Mouse (Mus musculus) myocyte (in vitro differentiated cells): ENCODE measurements at regions not wholly inside any gene's neighbourhood (a gene's known extent, or its start where the extent isn't known, plus 50 kb on each side); places are given as distances from the start of the nearest gene placed in this dataset.

Experiments used
- H3K27me3 ChIP-seq: one replicate; pipeline ENCODE4 v1.6.1; 2011; ENCODE audit not compliant: control insufficient read depth, insufficient read depth, insufficient read length
- H3K36me3 ChIP-seq: one replicate; pipeline ENCODE4 v1.6.1; 2011; ENCODE audit not compliant: control insufficient read depth, insufficient read depth
- H3K4me2 ChIP-seq: one replicate; pipeline ENCODE4 v1.6.1; 2011; ENCODE audit warnings: low read depth, control low read depth
- H3K4me3 ChIP-seq: one replicate; pipeline ENCODE4 v1.5.1; 2011; ENCODE audit warnings: mild to moderate bottlenecking, control low read depth, moderate library complexity
- H3K79me2 ChIP-seq: one replicate; pipeline ENCODE4 v1.6.1; 2011; ENCODE audit not compliant: control insufficient read depth, insufficient read depth
- H3ac ChIP-seq: one replicate; pipeline ENCODE4 v1.6.1; 2011; ENCODE audit not compliant: control insufficient read depth, insufficient read length
- CEBPB ChIP-seq: IDR thresholded peaks from 2 replicates; pipeline ENCODE4 v1.6.1; 2011; ENCODE audit warnings: mild to moderate bottlenecking, moderate library complexity; ENCODE audit not compliant: poor library complexity, insufficient read depth, severe bottlenecking
- E2F4 ChIP-seq: IDR thresholded peaks from one replicate; pipeline ENCODE4 v1.6.1; 2011; ENCODE audit warnings: mild to moderate bottlenecking, control low read depth, moderate library complexity; ENCODE audit not compliant: insufficient read depth
- MAX ChIP-seq: IDR thresholded peaks from one replicate; pipeline ENCODE4 v1.6.1; 2011; ENCODE audit warnings: low read depth, mild to moderate bottlenecking, control low read depth
- MYOD1 ChIP-seq, 3 experiments: IDR thresholded peaks; one replicate each; pipeline ENCODE4 v1.6.1; 2011; ENCODE audit warnings: control low read depth in 2 of 3, low read depth in 2 of 3, mild to moderate bottlenecking in 2 of 3, moderate library complexity in 1 of 3; ENCODE audit not compliant: insufficient read length in 2 of 3, control insufficient read depth in 1 of 3
- MYOG ChIP-seq, 3 experiments: IDR thresholded peaks; one replicate each; pipeline ENCODE4 v1.6.1; 2011; ENCODE audit warnings: control low read depth in 2 of 3, low read depth in 2 of 3, mild to moderate bottlenecking in 2 of 3; ENCODE audit not compliant: insufficient read length in 2 of 3, control insufficient read depth in 1 of 3, insufficient read depth in 1 of 3
- POLR2A ChIP-seq: IDR thresholded peaks from one replicate; pipeline ENCODE4 v1.6.1; 2011; ENCODE audit warnings: low read depth, mild to moderate bottlenecking, control low read depth, moderate library complexity; ENCODE audit not compliant: insufficient read length
- POLR2AphosphoS2 ChIP-seq: IDR thresholded peaks from one replicate; pipeline ENCODE4 v1.6.1; 2011; ENCODE audit warnings: low read depth, control low read depth; ENCODE audit not compliant: insufficient read length
- REST ChIP-seq: IDR thresholded peaks from one replicate; pipeline ENCODE4 v1.6.1; 2011; ENCODE audit warnings: mild to moderate bottlenecking, control low read depth, moderate library complexity; ENCODE audit not compliant: insufficient read depth, insufficient read length
- SRF ChIP-seq: IDR thresholded peaks from one replicate; pipeline ENCODE4 v1.6.1; 2011; ENCODE audit warnings: low read depth; ENCODE audit not compliant: control insufficient read depth, insufficient read length
- TCF12 ChIP-seq: IDR thresholded peaks from one replicate; pipeline ENCODE4 v1.6.1; 2011; ENCODE audit warnings: mild to moderate bottlenecking, control low read depth; ENCODE audit not compliant: poor library complexity, insufficient read depth, severe bottlenecking
- TCF3 ChIP-seq: IDR thresholded peaks from one replicate; pipeline ENCODE4 v1.6.1; 2011; ENCODE audit warnings: low read depth, control low read depth; ENCODE audit not compliant: insufficient read length
- USF1 ChIP-seq: IDR thresholded peaks from one replicate; pipeline ENCODE4 v1.6.1; 2011; ENCODE audit warnings: low read depth, mild to moderate bottlenecking, control low read depth, moderate library complexity

GRCm38 (mm10) chr12:107181291-107181690, 307.1 kb upstream of the 3110018I06Rik start:
- Histone ChIP-seq H3K79me2 (no peaks in the 10 kb centered on the region), H3K4me3 (no peak overlapping the region), H3K36me3 (no peaks in the 10 kb centered on the region), H3ac (no peak overlapping the region), H3K27me3 (no peaks in the 10 kb centered on the region), H3K4me2 (no peak overlapping the region)
- TF ChIP-seq MAX: no peak
- no peak for TF ChIP-seq MYOD1 (IDR thresholded peaks at IDR 0.05; ENCODE audit: control insufficient read depth in 1 of 3, insufficient read length in 2 of 3, low read depth in 2 of 3)
- no peak for TF ChIP-seq E2F4
- TF ChIP-seq TCF3: no peak
- no peak for TF ChIP-seq TCF12
- TF ChIP-seq REST: no peak
- no peak for TF ChIP-seq POLR2AphosphoS2
- no peak for TF ChIP-seq CEBPB
- TF ChIP-seq MYOG (IDR thresholded peaks at IDR 0.05; ENCODE audit: control insufficient read depth in 1 of 3, insufficient read depth in 1 of 3, insufficient read length in 2 of 3, low read depth in 2 of 3): no peak

- Histone ChIP-seq H3K36me3 (no peaks in the 10 kb centered on the region), H3K4me3 (no peak overlapping the region), H3K27me3 (no peaks in the 10 kb centered on the region), H3K79me2 (no peaks in the 10 kb centered on the region), H3K4me2 (no peak overlapping the region), H3ac (no peak overlapping the region)
- TF ChIP-seq CEBPB: no peak
- TF ChIP-seq SRF: no peak
- no peak for TF ChIP-seq TCF12
- no peak for TF ChIP-seq E2F4
- no peak for TF ChIP-seq POLR2A
- TF ChIP-seq POLR2AphosphoS2: no peak
- no peak for TF ChIP-seq REST
- TF ChIP-seq MYOG (IDR thresholded peaks at IDR 0.05; ENCODE audit: control insufficient read depth in 1 of 3, insufficient read depth in 1 of 3, insufficient read length in 2 of 3, low read depth in 2 of 3): no peak
- no peak for TF ChIP-seq USF1
- no peak for TF ChIP-seq MAX
- TF ChIP-seq MYOD1 (IDR thresholded peaks at IDR 0.05; ENCODE audit: control insufficient read depth in 1 of 3, insufficient read length in 2 of 3, low read depth in 2 of 3): no peak
- TF ChIP-seq TCF3: no peak
Measured at GRCm38 (mm10) chr12:107182091-107182655, 306.3 kb upstream of the 3110018I06Rik start.

- Histone ChIP-seq H3K79me2 (no peaks in the 10 kb centered on the region), H3K27me3 (no peaks in the 10 kb centered on the region), H3K4me3 (no peak overlapping the region), H3K4me2 (no peak overlapping the region), H3K36me3 (no peaks in the 10 kb centered on the region), H3ac (no peak overlapping the region)
- TF ChIP-seq POLR2AphosphoS2 (no peak), POLR2A (no peak), SRF (no peak), TCF3 (no peak), CEBPB (no peak), MAX (no peak)
Measured at GRCm38 (mm10) chr12:107183283-107183682, 305.1 kb upstream of the 3110018I06Rik start.

GRCm38 (mm10) chr12:107184426-107184825, 304.0 kb upstream of the 3110018I06Rik start:
- H3ac ChIP-seq: no peak overlapping the region
- H3K27me3 ChIP-seq: no peaks in the 10 kb centered on the region
- TF ChIP-seq REST: no peak
- no peak for TF ChIP-seq E2F4
- TF ChIP-seq USF1: no peak
- TF ChIP-seq MYOD1 (IDR thresholded peaks at IDR 0.05; ENCODE audit: control insufficient read depth in 1 of 3, insufficient read length in 2 of 3, low read depth in 2 of 3): no peak
- TF ChIP-seq POLR2A: no peak
- no peak for TF ChIP-seq POLR2AphosphoS2
- no peak for TF ChIP-seq TCF3
- TF ChIP-seq MYOG (IDR thresholded peaks at IDR 0.05; ENCODE audit: control insufficient read depth in 1 of 3, insufficient read depth in 1 of 3, insufficient read length in 2 of 3, low read depth in 2 of 3): no peak
- no peak for TF ChIP-seq SRF
- no peak for TF ChIP-seq TCF12
- no peak for TF ChIP-seq CEBPB
- no peak overlapping the region for H3K4me2 ChIP-seq
- no peak overlapping the region for H3K4me3 ChIP-seq
- no peaks in the 10 kb centered on the region for H3K79me2 ChIP-seq
- H3K36me3 ChIP-seq: no peaks in the 10 kb centered on the region

GRCm38 (mm10) chr12:107186361-107186760, 302.1 kb upstream of the 3110018I06Rik start:
- TF ChIP-seq TCF12: no peak
- no peak for TF ChIP-seq E2F4
- TF ChIP-seq USF1: no peak

More at GRCm38 (mm10) chr12:107186361-107186760, 302.1 kb upstream of the 3110018I06Rik start:
- Histone ChIP-seq H3K79me2 (no peaks in the 10 kb centered on the region), H3ac (no peak overlapping the region), H3K27me3 (no peaks in the 10 kb centered on the region), H3K4me3 (no peak overlapping the region), H3K4me2 (no peak overlapping the region), H3K36me3 (no peaks in the 10 kb centered on the region)
